Mouse (Mus musculus): ENCODE measurements around the gene Snapc1.

DNA sequence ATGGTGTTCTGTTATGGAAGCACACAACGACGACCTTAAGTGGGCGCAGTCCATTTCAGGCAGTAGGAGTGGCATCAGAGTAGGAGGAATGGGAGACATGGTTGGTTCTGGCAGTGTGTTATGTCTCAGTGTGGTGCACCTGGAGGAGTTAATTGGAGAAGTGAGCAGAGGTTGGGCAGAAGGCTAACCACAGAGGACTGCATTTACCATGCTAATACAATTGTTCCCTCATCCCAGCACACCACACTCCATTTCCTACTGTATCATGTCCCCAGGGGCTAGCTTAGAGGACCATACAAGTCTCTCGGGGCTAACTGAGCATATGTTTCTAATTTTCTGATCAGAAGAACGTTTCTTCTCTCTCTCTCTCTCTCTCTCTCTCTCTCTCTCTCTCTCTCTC, 51.2 kb downstream of the Snapc1 start:
- TF ChIP-seq CTCF (IDR thresholded peaks at IDR 0.05; ENCODE audit: borderline replicate concordance, insufficient read depth, low read depth, low read length) (no peak), POLR2A (IDR thresholded peaks at IDR 0.05; ENCODE audit: borderline replicate concordance, insufficient read depth, low read length) (no peak)
